9 mouse cellular contexts compared by ENCODE assay signal in the genomic region with DNA sequence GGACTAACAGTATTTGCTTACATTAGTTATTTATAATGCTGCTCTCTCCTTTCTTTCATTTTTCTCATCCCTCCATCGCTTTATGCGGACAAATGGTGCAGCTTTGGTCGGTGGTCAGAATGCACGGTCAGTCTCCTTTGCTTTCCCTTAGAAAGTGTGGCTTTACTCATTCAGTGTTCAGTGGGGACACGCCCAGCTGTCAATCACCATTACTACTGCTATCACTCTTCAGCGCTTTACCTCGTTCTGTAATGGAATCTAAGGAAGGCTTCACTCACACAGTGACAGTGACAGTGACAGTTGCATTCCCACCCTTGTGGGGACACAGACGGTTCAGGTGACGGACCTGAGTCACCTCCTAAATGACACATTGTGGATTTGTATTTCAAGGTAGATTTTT. TPM values are rescaled to one million over a fixed set of nuclear protein-coding genes. Genes with fewer than 3 reads are reported as not detected.
DNase-seq lines count a peak whose midpoint lies in the region; ATAC-seq and TF ChIP-seq lines count a peak whose summit lies in the region.
"Had no signal": no experiment of that assay in that cellular context is flagged by ENCODE, and none has a peak within 500 bp of the region (broad histone marks: within the 10 kb centered on the region; RNA-seq: fewer than 3 reads in every experiment).

No protein-coding gene starts in this region.

- H3K36me3 ChIP-seq in hindbrain, embryonic 13.5 days: no peaks in the 10 kb centered on the region
- H3K36me3 ChIP-seq in neural tube, embryonic 12.5 days: no peaks in the 10 kb centered on the region
- H3K36me3 ChIP-seq: lung, embryonic 15.5 days had no signal

- ATAC-seq in hindbrain, embryonic 13.5 days (ENCODE audit: low FRiP score): peak; percentile 81
- peak; percentile 73 for ATAC-seq in neural tube, embryonic 12.5 days (ENCODE audit: low FRiP score, low read depth)

- peak overlapping the region; percentile 36 for H3K4me3 ChIP-seq in cerebellum, adult 2 months (replicated peaks; ENCODE audit: insufficient read depth, low read depth, low read length)
- H3K4me3 ChIP-seq in hindbrain, embryonic 13.5 days: no peak overlapping the region
- no peak overlapping the region for H3K4me3 ChIP-seq in neural tube, embryonic 12.5 days
- H3K4me3 ChIP-seq: lung, embryonic 15.5 days had no signal

- H3K4me2 ChIP-seq in hindbrain, embryonic 13.5 days: peak overlapping the region; percentile 34
- no peak overlapping the region for H3K4me2 ChIP-seq in neural tube, embryonic 12.5 days (replicated peaks)

- no peaks in the 10 kb centered on the region for H3K9me3 ChIP-seq in hindbrain, embryonic 13.5 days
- no peaks in the 10 kb centered on the region for H3K9me3 ChIP-seq in neural tube, embryonic 12.5 days
- H3K9me3 ChIP-seq: lung, embryonic 15.5 days had no signal

- no peak for TF ChIP-seq POLR2A in cerebellum, adult 2 months (IDR thresholded peaks at IDR 0.05; ENCODE audit: borderline replicate concordance, insufficient read depth, low read length)

- WGBS in cerebellum, adult 2 months: 51% methylated on average over 9 of the region's 9 CpGs
- 52% methylated on average over 9 of the region's 9 CpGs for WGBS in hindbrain, embryonic 13.5 days
- WGBS in neural tube, embryonic 12.5 days: 61% methylated on average over 9 of the region's 9 CpGs

- no peak for TF ChIP-seq CTCF in cerebellum, adult 2 months (IDR thresholded peaks at IDR 0.05; ENCODE audit: borderline replicate concordance, insufficient read depth, low read depth, low read length)

- peak; percentile 8 to 24 for DNase-seq in layer of hippocampus, postnatal 25 days (ENCODE audit: extremely low spot score in 1 of 2, low spot score in 1 of 2)
- DNase-seq in layer of hippocampus, adult 9-11 months: no peak
- peak; percentile 10 to 18 for DNase-seq in cerebellum, adult 2 months
- DNase-seq in right cerebral cortex, postnatal 4 days: no peak
- no peak for DNase-seq in gastrocnemius, postnatal 14 days
- DNase-seq in right cerebral cortex, adult 18-20 months: no peak

- H3K27ac ChIP-seq in cerebellum, adult 2 months (ENCODE audit: insufficient read depth, low read length): no peak overlapping the region
- H3K27ac ChIP-seq in hindbrain, embryonic 13.5 days: no peak overlapping the region
- H3K27ac ChIP-seq in neural tube, embryonic 12.5 days: no peak overlapping the region
- H3K27ac ChIP-seq: lung, embryonic 15.5 days had no signal

- peaks cover 3% of the 10 kb centered on the region; the same call in 1 of the 2 replicates for H3K4me1 ChIP-seq in cerebellum, adult 2 months (ENCODE audit: control insufficient read depth, insufficient read depth, low read length)
- peaks cover 4% of the 10 kb centered on the region; the same call in 1 of the 2 replicates for H3K4me1 ChIP-seq in hindbrain, embryonic 13.5 days (replicated peaks)
- no peaks in the 10 kb centered on the region for H3K4me1 ChIP-seq in neural tube, embryonic 12.5 days

- H3K9ac ChIP-seq in hindbrain, embryonic 13.5 days: no peak overlapping the region
- no peak overlapping the region for H3K9ac ChIP-seq in neural tube, embryonic 12.5 days
- H3K9ac ChIP-seq: lung, embryonic 15.5 days had no signal

- intact Hi-C loops in gastrocnemius, postnatal 14 days (cut with DNase I; ENCODE audit: low total_unique reads): no loop called here

- no peaks in the 10 kb centered on the region for H3K27me3 ChIP-seq in cerebellum, adult 2 months (ENCODE audit: control insufficient read depth, insufficient read depth, low read length)
- H3K27me3 ChIP-seq in hindbrain, embryonic 13.5 days: no peaks in the 10 kb centered on the region
- H3K27me3 ChIP-seq in neural tube, embryonic 12.5 days (replicated peaks): no peaks in the 10 kb centered on the region
- H3K27me3 ChIP-seq: lung, embryonic 15.5 days had no signal

RNA-seq across cellular contexts. Expression of gene Nfkb1, which starts 39.4 kb away (rescaled TPM):
- 10 to 100 TPM; 20.5 to 25.2 TPM for total RNA-seq in layer of hippocampus, postnatal 25 days (2021)
- 32.7 and 33.1 TPM in 2 replicates for polyA plus RNA-seq in cerebellum, adult 2 months (2012; rRNA removed)
- 8.0 and 8.2 TPM in 2 replicates for polyA plus RNA-seq in hindbrain, embryonic 13.5 days (2015; fragmentation: Nextera tagmentation; extraction: Ambion mirVana)
- polyA plus RNA-seq in neural tube, embryonic 12.5 days (2016; fragmentation: Nextera tagmentation; extraction: Ambion mirVana): 11.3 and 12.1 TPM in 2 replicates
- total RNA-seq in gastrocnemius, postnatal 14 days (2021): 10 to 100 TPM; 20.2 to 20.5 TPM

Comparison
In these comparisons a context has a peak if more than half of its experiments do, and no peak if none do; other contexts are left out.
1. DNase-seq: peak in layer of hippocampus, postnatal 25 days (2 of 2) and cerebellum, adult 2 months (2 of 2); none in layer of hippocampus, adult 9-11 months (single experiment), right cerebral cortex, postnatal 4 days (single experiment), gastrocnemius, postnatal 14 days (single experiment) and right cerebral cortex, adult 18-20 months (single experiment).